Mouse (Mus musculus): ENCODE measurements around the gene Il11ra1.
A peak's percentile ranks its signal among the peaks of the same experiment; 100 is the strongest.
"Not testable (repeated sequence)": the region's sequence is repeated elsewhere in the genome, so short reads cannot be mapped to it uniquely, and the experiment has no call there.

Il11ra1 gene

DNA sequence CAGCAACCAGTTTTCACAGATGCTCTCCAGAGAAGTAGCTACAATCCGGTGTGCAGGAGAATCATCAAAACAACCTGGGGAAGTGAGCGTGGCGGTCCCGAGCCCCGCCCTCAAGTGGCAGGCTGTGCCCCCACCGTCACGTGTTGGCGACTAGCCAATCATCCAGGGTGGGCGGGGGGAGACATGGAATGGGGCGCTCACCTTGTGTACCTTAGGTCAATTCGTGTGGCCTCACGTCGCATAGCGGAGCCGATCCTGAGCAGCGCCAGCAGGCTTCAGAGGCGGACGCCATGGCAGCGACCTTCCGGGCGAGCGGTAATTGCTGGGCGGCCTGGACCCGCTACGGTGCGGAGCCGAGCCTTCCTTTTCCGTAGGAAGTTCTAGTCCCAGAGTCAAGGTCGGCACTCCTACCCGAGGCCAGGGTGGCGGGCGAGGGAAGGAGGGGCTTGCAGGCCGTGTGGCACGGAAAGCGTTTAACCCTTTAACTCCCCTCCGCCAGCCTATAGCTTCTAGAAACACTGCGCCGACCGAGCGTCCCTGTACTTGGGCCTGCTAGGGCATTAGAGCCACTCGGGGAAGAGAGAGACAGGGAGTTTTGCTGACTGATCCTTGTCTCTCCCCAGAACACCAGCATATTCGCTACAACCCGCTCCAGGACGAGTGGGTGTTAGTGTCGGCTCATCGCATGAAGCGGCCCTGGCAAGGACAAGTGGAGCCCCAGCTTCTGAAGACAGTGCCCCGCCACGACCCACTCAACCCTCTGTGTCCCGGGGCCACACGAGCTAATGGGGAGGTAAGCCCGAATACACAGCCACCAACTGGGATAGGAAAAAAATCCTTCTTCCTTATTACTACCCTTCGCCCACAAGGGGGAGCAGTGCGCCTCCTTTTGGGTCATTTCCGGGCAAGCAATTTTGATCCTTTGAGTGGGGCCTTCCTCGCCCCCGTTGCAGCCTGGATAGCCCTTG lies 55.8 kb downstream of the Il11ra1 start, which contains the start of gene Sigmar1:
TSS of gene Sigmar1 (minus strand) at position 820 of the 968 bp plus-strand sequence.
- DNase-seq (ENCODE audit: low spot score): peak; percentile 86

DNA sequence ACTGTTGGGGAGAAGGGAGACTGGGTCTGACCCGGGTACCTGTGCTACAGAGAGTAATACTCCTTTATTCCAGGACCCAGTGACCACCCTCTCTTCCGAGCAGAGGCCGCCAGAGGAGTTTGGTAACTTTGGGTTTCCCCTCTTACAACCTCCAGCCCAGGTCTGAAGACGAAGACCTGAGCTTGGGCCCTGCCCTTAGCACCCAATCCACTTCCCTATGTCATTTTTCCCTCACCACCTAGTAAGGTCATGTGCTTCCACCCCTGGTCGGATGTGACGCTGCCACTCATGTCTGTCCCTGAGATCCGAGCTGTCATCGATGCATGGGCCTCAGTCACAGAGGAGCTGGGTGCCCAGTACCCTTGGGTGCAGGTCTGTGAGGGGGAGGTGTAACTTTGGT lies 56.7 kb downstream of the Il11ra1 start:
- DNase-seq (ENCODE audit: low spot score): no peak

DNA sequence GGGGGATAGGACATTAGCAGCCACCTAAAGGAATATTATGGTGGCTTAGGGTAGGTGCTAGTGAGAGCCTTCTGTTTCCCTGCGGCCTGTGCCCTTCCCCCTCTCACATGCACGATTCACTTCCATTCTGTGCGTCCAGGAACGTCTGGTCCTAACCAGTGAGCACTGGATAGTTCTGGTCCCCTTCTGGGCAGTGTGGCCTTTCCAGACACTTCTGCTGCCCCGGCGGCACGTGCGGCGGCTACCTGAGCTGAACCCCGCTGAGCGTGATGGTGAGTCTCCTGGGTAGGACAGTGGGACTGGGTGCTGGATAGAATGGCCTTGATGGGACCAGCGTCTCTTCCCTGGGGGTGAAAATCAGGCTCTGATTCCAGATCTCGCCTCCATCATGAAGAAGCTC lies 57.5 kb downstream of the Il11ra1 start:
- DNase-seq (ENCODE audit: low spot score): no peak

DNA sequence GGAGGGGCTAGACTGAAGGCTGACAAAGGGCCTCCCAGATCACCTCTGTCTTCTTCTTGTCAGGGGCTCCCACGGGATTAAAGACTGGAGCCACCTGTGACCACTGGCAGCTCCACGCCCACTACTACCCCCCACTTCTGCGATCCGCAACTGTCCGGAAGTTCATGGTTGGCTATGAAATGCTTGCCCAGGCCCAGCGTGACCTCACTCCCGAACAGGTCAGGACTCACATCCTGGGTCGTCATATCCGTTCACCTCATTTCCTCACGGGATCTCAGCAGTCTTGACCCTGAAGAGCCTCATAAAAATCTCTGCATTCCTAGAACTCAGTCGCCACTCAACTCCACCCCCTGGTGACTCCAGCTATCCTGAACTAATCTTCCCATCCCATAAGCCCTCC lies 58.2 kb downstream of the Il11ra1 start:
- DNase-seq (ENCODE audit: low spot score): no peak

DNA sequence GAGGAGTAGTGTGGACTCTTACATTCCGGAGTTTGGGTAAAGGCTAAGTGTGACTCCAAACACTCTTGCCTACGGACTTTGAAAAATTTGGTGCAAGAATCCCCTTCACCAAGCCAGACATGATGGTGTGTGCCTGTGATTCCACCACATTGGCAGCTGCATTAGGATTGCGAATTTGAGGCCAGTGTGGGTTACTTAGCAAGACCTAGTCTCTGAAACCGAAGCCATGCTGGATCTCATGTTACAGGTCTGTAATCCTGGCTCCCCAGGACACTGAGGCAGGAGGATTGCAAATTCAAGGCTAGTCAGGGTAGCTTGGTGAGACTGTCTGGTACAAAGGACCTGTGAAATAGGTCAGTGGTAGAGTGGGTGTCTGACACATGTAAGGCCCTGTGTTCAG lies 58.9 kb downstream of the Il11ra1 start:
- DNase-seq (ENCODE audit: low spot score): no peak

DNA sequence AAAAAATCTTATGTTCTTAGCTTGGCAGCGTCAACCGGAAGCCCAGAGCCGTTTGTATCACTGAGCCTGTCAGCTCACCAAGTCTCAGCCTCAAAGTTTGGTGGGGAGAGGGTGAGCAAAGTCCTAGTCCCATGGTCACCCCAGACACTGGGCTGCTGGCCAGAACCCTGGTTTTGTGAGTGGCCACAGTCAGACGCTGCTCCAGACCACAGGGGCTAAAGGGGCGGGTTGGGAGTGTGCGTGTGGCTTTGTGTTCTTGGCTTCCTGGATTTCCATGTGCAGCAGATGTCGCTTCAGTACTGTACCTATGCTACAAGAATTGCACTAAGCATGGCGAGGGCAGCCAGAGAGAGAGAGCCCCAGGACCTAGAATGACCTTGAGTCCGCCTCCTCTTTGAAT lies 59.4 kb downstream of the Il11ra1 start:
- no peak for DNase-seq (ENCODE audit: low spot score)

DNA sequence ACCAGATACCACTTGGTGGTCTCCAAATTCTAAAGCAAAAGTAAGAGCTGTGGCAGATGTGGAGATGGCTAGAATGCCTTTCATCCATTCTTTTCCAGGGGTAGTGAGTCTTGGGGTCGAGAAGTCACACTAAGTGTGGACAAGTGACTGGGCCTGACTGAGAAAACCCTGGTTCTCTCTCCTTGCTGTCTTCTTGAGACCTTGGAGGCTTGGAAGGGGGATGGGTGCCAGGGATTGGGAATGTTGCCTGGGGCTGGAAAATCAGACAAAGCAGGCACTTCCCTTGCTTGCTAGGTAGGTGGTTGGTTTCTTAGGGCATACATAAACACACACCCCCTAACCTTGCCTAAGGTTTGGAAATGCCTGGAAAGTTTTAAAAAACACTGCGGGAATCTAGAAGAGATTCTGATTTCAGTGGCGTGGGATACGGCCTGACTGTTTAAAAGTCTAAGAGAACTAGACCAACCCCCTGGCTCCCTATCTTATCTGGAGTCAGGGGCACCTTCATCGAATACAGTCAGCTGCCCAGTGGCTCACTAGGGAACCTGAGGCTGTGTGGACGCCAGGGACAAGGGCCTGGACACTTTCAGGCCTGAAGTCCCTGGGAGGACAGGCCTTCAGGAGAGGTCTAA lies 60.0 kb downstream of the Il11ra1 start:
- DNase-seq (ENCODE audit: low spot score): no peak

DNA sequence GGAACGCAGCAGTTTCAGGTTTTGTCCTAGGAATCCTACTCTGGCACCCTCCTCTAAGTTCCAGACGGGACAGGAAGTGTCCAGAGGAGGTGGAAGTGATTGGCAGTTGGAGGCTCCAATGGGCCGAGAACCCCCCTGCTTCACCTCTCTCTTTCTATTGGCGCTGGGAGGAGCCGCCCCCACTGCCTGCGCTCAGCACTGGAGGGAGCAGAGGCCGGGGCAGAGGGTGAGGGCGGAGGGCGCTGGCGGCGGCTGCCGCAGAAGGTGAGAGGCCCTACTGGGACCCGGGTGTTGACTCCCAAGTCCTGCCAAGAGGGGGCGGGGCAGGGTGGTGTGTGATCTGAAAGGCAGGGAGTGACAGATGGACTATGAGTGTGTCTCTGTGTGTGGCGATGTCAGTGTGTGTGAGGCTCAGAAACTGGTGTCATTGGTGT lies 60.5 kb downstream of the Il11ra1 start:
- DNase-seq (ENCODE audit: low spot score): peak; percentile 92

DNA sequence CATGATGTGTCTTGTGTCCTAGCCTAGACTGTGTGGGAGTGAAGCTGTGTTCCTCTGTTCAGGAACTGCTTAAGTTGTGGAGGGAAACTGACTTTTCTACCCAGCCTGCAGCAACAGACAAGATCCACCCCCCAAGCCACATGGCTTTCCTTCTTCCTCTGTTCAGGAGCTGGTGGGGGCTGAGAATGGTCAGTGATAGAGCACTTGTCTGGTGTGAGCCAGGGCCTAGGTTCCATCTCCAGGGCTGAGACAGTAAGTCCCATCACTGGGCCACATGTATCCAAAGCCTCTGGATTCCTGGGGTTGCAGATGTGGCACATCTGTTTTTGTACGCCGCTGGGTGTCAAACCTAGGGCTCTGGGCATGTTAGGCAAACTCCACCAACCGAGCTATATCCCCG lies 61.1 kb downstream of the Il11ra1 start:
- DNase-seq (ENCODE audit: low spot score): no peak

DNA sequence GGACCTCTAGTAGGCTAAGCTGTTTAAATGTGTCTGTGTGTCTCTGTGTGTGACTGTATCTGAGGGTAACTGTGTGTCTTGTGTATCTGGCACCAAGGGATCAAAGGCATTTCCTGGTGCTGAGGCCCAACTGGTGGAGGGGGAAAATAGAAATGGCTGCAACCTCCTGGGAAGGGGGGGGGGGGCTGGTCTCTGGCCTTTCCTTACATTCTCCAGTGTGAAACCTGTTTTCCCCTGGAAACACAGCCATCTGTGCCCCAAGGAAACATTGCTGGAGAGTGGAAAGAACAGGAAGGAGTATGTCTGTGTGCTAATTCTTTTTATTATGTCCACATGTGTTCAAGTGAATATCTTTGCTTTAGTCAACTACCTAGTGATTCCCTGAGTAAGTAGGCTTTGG lies 61.9 kb downstream of the Il11ra1 start:
- DNase-seq (ENCODE audit: low spot score): no peak

DNA sequence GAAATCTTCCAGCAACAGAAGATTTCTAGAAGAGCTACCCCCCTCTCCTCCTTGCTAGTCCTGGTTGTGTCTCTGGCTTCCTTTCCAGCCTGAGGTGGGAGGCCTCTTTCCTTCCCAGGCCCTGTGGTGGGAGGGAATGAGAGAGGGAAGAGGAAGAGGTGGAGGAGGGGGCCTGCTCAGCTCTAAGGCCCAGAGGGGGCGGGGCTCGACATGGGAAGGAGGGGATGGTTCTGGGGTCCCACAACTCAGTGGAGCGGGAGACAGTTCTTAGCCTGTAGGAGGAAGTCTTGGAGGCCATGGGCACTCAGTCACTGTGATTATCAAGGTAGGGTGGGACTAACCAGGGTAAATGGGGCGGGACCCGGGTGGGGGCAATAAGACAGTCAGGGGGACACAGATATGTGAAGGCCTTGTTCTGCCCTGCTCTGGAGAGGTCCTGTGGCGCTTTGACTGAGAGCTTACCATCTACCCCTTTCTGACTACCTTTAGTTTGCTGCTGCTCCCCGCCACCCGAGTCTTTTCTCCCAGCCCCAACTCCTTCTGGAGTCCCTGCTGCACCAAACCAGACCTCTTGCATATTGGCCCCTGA lies 62.4 kb downstream of the Il11ra1 start:
- DNase-seq (ENCODE audit: low spot score): no peak

DNA sequence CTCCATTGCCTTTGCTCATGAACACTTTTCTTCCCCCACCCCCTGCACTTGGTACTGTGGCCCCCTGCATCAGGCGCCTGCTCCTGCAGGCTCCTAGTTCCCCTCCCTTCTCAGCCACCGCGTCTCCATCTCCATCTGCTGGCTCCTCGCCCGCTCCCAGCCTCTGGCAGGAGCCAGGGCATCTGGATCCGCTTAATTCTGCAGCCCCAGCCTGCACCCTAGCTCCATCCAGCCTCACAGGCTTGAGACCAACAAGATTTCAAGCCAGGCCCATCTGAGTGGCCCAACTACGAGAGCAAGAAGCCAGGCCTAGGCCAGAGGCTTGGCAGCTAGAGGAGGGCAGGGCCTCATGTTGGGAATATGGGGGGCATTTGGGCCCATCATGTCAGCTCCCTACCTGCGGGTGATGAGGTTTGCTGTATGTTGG lies 62.9 kb downstream of the Il11ra1 start:
- DNase-seq (ENCODE audit: low spot score): peak; percentile 61

DNA sequence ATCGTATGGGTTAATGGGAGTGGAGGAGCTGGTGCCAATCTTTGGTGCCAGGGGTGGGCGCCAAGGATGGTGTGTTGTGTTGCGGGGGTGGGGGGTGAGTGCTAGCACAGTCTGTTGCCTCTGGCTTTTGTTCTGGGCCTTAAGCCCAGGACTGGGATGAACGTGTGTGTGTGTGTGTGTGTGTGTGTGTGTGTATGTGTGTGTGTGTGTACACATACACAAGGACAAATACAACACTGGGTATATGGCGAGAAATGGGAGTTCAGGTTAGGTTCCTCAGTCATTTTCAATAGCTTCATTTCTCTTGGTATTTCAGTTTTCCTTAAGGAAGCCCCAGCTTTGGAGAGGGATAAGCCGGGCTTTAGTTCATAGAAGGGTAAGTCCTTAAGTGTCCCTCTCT lies 63.4 kb downstream of the Il11ra1 start:
- DNase-seq (ENCODE audit: low spot score): not testable (repeated sequence)

DNA sequence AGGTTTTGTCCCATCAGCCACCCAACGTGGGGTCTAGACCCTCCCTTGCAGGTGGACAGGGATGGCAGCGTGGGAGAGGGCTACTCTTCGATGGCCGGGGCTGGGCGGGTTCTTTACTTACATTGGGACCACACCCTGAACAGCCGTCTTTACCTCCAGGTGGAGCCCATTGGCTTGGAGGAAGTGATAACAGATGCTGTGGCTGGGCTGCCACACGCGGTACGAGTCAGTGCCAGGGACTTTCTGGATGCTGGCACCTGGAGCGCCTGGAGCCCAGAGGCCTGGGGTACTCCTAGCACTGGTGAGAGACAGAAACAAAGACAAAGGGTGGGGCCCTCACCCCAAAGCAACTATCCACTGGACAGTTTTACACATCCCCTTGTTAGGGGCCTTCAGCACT lies 67.5 kb downstream of the Il11ra1 start:
- DNase-seq (ENCODE audit: low spot score): not testable (repeated sequence)

DNA sequence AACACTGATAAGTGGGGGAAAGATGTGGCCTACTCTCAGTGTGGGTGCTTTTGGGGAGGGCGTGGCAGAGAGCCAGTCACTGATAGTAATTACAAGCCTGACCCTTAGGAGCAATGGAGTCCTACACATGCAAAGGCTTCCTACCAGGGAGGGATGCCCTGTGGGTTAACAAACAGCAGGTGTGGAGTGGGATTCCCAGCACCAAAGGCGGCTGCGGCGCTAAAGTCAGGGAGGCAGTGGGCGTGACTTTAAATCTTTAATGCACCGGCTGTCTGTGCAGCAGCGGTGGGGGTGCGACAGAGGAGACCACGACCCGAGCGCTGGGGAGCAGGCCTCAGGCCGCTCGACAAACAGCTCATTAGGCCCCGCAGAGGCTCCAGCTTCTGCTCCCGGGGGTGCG lies 73.2 kb downstream of the Il11ra1 start:
- not testable (repeated sequence) for DNase-seq (ENCODE audit: low spot score)

DNA sequence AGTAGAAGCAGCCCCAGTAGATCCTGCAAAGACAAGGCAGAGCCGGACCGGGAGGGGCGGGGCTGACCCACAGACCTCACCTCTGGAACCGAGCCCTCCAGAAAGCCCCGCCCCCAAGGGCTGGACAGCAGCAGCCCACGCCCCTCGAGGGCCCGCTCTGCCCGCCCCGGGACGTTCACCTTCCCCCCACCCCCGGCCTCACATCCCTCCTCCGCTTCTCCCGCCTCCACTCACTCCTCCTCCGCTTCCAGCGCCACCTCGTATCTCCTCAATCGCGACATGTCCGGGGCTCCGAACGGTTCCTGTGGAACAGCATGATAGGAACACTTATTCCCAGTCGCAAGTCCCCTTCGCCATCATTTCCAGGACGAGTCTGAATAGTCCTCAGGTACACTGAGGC lies 73.7 kb downstream of the Il11ra1 start:
- peak; percentile 77 for DNase-seq (ENCODE audit: low spot score)

DNA sequence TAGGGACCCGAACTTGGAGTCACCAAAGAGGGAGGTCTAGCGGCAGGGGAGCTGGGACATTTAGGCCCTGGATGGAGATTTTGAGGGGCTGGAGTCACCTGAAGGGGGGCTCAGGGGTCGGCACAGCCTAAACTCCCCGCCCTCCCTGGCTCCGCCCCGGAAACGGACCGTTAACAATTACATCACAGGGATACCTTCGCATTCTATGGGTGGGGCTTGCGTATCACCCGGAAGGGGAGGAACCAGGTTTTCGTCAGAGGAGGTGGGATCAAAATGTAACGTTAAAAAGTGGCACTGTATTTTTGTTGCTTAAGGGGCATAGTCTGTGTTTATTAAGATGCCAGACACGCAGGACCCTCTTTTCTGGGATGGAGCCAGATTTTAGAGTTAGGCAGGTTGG lies 74.2 kb downstream of the Il11ra1 start, which contains the start of gene Ccl27a:
TSS of gene Ccl27a (minus strand) at position 246 of the 400 bp plus-strand sequence.
- peak; percentile 82 for DNase-seq (ENCODE audit: low spot score)

DNA sequence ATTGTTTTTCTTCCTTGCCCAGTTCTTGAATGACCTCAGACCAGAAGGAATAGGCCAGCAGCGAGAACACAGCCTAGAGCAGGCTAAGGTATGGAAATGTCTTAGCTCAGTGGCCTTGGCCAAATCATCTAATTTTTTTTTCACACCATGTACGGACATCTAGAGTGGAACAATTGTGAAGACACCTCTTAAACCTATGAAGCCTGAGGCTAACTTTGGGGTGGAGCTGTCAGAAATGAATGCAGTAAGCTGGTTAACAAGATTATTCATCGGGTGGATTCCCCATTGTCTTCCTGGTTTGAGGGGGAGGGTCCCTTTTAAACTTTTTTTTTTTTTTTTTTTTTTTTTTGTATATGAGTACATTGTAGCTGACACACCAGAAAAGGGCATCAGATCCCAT lies 74.7 kb downstream of the Il11ra1 start:
- DNase-seq (ENCODE audit: low spot score): not testable (repeated sequence)

DNA sequence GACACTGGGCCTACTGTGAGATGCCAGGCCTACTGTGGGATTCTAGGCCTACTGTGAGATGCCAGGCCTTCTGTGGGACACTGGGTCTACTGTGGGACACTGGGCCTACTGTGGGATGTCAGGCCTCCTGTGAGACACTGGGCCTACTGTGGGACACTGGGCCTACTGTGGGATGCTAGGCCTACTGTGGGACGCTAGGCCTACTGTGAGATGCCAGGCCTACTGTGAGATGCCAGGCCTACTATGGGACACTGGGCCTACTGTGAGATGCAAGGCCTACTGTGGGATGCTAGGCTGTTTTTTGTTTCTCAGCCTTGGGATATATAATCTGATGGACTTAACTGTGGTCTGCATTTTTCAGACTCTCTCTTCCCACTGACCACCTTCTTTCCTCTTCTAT lies 76.1 kb downstream of the Il11ra1 start:
- not testable (repeated sequence) for DNase-seq (ENCODE audit: low spot score)

DNA sequence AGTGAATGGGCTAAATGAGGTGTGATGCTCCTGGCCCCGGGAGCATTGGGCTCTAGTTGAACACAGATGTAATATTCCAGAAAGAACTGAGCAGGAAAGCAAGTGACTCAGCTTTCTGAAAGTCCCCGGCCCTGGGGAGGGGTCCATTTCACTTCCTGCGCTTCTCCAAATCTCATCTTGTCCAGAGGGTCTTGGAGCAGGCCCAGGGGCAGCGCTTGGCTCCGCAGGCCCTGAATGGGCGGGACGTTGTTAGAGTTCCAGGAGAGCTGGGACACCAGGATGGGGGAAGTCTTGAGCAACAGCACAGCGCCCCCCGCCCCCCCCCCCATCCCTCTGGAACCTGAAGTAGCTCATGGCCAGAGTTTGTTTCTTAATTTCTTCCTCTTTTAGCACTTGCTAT lies 81.5 kb downstream of the Il11ra1 start:
- not testable (repeated sequence) for DNase-seq (ENCODE audit: low spot score)

DNA sequence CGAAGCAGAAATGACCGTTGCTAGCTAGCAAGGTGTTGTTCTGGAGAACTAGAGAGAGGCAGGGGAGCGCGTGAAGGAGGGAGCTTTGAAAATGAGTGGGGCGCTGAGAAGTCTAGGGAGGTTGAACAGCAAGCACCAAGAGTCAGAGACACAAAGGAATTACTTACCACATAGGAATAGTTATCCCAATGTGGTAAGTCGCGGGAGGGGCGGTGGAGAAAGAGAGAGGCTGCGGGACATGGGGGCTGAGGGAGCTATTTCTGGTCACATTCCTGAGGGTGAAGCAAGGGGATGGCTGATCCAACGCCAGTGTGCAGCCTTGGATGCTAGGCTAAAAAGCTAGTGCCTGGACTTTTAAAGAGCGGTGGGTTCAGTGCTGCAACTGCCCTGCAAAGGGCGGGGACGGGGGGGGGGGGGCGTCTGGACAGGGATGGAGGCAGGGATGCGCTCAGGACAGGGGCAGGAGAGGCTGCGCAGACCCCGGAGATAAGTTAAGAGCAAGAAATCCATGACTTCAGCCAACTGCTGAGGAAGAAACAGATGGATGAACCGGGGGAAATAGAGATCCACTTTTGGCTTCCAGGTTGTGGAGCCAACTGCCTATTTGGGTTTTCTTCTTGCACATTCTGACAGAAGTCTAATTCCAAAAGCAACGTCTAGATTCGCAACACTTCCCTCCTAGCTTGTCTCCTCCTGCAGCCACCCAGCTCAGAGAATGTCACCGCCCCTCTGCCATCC lies 82.1 kb downstream of the Il11ra1 start:
- not testable (repeated sequence) for DNase-seq (ENCODE audit: low spot score)

DNA sequence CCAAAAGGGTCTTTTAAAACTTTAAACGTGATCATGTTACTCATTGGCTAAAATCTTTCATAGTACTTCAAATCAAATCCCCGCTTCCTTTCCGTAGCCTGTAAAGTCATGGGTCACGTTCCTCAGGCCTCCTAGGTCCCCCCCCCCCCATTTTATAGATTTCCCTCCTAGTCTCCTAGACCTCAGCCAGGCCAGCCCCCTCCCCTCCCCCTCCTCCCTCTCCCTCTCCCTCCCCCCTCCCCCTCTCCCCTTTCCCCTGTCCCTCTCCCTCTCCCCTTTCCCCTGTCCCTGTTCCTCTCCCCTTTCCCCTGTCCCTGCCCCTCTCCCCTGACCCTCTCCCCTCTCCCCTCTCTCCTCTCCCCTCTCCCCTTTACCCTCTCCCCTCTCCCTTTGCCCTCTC lies 82.9 kb downstream of the Il11ra1 start:
- not testable (repeated sequence) for DNase-seq (ENCODE audit: low spot score)

Measured in urinary bladder, postnatal 14 days (tissue).